Mouse (Mus musculus): Measurements from ENCODE around the gene Nup210. TPM values are rescaled to one million over a fixed set of nuclear protein-coding genes. Genes with fewer than 3 reads are reported as not detected.

Gene Nup210
- 10 to 100 TPM; 43.6 to 49.4 TPM for total RNA-seq (2021)

DNA sequence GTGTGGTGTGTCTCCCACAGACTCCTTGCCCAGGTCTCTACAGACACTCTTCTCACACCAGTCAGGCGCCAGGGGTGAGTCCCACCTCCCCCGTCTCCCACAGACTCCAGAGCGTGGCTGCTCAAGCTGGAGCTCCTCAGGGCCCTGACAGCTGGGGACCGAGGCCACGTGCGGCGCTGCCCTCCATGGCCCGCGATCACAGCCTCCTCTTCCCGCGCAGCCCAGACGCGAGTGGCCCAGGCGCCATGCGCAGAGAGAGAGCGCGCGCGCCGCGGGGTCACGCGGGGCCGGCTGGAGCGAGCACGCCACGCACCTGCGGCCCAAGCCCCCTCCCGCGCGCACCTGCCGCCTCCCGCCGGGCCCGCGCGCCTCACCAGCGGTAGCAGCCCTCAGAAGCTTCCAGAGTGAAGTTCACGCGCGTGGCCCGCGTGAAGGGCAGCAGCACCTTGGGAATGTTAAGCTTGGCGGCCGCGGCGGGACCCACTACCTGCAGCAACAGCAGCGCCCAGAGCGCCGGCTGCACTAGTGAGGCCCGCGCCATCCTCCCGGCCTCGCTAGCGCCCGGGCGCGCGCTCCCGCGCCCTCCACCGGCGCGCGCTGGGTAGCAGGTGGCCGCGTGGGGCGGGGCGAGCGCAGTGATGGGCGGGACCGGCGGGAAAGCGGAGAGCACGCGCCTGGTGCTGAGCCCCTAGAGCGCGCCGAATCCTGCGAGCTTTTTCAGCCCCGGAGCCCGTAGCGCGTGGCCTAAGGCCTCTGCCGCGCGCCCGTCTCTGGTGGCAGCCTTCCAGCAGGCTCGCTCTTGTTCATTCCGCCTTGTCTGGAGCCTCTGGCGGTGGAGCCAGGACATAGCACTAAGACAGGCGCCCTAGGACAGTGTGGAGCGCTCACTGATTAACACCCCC, at the start of gene Nup210:
Gene Nup210, minus strand, starts transcription at position 586 of the 902 bp plus-strand sequence.
- intact Hi-C loops (cut with DNase I) = no loop called here
- peak; percentile 99 for DNase-seq

DNA sequence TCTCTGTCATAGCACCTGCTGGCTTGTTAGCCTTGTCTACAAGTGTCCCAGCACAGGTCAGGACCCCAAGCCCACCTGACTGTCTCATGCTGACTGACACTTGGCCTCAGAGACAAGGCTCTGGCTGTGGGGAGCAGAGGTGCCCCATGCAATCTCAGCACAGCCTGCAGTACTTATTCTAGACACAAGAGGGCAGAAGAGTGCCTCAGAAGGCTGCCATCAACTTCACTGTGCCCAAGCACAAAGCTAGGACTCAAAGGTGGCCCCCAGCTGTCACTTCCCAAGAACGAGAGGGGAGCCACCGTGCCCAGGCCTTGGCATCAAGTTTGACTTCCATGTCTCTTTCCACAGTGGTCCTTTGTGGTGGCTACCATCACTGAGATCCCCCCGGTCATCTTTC, 48.6 kb upstream of the Nup210 start:
- intact Hi-C loops (cut with DNase I) = loop anchor here (2.0 kb wide), 1 partner anchor 114 kb away; no protein-coding TSS in a partner anchor
- peak; percentile 76 for DNase-seq

DNA sequence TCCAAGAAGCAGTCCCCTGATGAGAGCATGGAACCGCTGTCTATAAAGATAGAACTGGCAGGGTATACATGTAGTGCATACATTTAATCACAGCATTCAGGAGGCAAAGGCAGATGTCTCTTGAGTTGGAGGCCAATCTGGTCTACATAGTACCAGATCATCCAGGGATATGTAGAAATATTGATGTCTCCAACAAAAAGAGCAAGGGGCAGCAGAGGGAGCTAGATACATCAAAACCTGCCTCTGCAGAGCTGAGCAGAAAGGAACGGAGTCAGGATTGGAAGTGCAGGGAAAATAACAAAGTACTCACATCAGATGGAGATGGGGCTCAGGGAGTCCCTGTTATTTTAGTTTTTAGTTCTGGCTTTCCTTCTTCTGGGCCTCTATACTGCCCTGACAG, 48.0 kb upstream of the Nup210 start:
- no peak for DNase-seq

DNA sequence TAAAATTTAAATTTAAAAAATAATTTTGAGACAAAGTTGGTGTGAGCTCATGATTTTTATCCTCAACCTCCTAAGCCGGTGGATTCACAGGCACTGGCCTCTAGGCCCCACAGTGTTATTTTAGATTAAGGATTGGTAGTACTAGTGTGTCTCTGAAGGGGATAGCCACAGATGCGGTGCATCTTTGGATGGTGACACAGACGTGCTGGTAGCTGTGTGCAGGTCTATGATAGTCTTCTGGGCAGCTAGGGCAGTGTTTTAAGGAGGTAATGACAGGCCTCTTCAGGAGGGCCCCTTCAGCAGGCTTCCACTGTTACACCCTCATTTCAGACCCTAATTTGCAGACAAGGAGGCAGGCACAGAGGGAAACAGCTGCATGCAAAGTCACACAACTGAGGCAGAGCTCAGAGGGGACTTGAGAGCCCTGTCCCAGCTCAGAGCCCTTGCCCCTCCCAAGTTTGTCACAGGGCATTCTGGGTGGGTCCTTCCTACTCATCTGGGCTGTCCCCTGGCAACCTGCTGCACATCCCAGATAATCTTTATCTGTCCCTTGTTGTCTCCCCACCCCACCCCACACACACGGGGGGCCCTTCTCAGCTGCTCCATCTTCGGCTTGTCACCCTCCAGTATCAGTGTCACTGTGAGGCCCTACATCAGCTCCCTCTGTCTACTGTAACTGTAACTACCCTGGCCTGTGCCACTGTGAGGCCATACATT, 46.7 kb upstream of the Nup210 start:
- DNase-seq = no peak
- intact Hi-C loops (cut with DNase I) = loop anchor here (5.0 kb wide), 1 partner anchor 254 kb away; no protein-coding TSS in a partner anchor

More for the DNA sequence above, 48.0 kb upstream of the Nup210 start:
- intact Hi-C loops (cut with DNase I) = loop anchor here (2.0 to 5.0 kb wide), 2 partner anchors 114 to 253 kb away; no protein-coding TSS in a partner anchor

DNA sequence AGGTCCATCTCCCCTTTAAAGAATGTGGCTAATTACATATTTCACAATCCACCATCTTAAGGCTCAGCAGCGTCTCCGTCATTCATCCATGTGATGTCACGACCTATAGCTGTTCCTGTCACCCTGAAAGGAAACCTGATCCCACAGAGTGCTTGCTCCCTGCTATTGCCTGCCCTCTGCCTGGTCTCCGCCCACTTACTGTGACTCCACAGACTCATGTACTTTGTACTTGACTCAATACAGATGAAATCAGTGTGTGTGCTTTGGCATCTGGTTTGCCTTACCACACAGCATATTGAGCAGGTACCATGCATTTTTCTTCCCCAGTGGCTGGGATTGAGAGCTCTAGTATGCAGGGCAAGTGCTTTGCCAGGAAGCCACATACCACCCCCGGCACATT, 45.7 kb upstream of the Nup210 start:
- intact Hi-C loops (cut with DNase I) = loop anchor here (5.0 kb wide), 1 partner anchor 255 kb away; no protein-coding TSS in a partner anchor
- DNase-seq = no peak

DNA sequence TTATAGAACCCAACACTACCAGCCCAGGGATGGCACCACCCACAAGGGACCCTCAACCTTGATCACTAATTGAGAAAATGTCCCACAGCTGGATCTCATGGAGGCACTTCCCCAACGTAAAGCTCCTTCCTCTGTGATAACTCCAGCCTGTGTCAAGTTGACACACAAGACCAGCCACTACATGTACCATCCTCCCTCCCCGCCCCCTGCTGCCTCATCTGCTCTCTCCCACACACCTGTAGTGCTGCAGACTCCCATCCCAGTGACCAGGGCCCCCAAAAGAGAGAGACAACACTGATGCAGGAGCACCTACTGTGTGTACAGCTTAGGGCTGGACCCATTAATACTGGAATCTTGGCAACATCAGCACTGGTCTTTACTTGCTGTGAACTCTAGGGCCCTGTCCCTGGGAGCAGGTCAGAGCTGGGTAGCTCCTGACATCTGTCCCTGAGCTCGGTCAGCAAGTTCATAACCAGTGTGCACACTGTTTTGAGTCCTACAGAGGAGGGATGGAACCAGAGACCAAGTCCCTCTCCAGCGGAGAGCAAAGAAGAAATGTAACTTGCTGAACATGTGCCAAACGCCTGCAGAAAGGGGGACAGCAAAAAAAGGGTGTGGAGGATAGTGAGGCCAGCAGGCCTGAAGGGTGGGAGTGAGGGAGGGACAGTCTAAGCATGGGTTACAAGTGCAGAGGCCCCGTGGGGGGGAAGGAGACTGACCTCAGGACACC, 45.0 kb upstream of the Nup210 start:
- intact Hi-C loops (cut with DNase I) = loop anchor here (5.0 kb wide), 1 partner anchor 256 kb away; no protein-coding TSS in a partner anchor
- DNase-seq = no peak

DNA sequence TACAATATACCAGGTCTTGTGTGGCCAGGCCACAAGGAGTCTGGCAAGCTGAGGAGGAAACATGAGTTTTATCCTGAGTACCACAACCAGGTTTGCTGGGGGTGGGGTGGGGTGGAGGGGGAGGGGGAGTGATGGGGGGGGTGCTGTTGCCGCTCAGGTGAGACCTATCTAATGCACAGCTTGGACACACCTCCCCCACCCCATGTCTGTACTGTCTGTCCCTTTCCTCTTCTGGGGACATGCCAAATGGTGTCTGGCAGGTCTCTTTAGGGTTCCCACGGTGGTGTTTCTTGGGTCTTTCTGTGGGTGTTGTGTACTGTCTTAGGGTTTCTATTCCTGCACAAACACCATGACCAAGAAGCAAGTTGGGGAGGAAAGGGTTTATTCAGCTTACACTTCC, 44.3 kb upstream of the Nup210 start:
- intact Hi-C loops (cut with DNase I) = loop anchor here (5.0 kb wide), 1 partner anchor 256 kb away; no protein-coding TSS in a partner anchor
- no peak for DNase-seq

DNA sequence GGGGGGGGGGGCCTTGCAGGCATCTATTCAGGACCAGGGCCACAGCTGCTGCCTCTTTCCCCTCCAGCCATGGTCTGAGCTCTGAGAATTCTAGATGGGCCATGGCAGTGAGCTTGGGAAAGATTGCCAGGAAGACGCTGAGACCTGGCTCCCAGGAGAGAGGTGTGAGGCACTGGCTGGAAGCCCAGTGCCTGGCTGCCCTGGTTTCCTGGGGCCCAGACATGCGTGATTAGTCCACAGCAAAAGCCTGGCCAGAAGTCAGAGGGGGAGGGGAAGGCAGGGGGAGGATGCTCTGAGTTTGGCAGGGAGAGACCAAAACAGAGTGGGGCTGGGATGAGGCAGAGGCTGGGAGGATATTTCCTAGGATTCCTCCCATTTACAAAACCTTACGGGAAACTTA, 43.8 kb upstream of the Nup210 start:
- DNase-seq = peak; percentile 95
- intact Hi-C loops (cut with DNase I) = loop anchor here (5.0 kb wide), 1 partner anchor 257 kb away; no protein-coding TSS in a partner anchor

DNA sequence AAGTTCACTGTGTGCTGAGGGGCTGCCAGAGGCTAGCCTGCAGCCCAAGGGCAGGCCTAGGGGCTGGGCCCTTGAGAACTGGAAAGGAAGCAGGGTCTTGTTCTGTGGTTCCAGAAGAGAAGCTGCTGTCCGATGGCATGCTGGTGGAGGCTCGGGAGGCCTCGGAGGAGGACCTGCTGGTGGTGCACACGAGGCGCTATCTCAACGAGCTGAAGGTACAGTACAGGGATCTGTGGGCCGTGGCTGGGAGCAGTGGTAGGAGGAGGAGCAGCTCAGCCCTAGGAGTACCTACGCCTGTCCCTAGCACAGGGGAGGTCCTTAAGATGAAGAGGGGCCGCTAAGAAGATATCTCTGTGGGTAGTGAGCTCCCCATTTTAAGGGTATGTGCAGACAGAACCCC, 42.4 kb upstream of the Nup210 start:
- intact Hi-C loops (cut with DNase I) = no loop called here
- DNase-seq = no peak

DNA sequence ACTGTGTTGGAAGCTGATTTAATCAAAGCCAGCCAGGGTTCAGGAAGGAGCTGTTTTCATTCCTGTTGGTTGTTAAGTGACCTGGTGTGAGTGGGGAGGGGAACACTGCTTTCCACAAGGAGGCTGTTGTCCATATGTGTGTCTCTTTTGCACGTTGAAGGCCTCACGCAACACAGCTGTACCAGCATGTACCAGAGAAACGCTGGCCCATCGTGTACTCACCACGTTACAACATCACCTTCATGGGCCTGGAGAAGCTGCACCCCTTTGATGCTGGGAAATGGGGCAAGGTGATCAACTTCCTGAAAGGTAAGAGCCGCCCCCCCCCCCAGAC, 40.6 kb upstream of the Nup210 start:
- intact Hi-C loops (cut with DNase I) = no loop called here
- no peak for DNase-seq

DNA sequence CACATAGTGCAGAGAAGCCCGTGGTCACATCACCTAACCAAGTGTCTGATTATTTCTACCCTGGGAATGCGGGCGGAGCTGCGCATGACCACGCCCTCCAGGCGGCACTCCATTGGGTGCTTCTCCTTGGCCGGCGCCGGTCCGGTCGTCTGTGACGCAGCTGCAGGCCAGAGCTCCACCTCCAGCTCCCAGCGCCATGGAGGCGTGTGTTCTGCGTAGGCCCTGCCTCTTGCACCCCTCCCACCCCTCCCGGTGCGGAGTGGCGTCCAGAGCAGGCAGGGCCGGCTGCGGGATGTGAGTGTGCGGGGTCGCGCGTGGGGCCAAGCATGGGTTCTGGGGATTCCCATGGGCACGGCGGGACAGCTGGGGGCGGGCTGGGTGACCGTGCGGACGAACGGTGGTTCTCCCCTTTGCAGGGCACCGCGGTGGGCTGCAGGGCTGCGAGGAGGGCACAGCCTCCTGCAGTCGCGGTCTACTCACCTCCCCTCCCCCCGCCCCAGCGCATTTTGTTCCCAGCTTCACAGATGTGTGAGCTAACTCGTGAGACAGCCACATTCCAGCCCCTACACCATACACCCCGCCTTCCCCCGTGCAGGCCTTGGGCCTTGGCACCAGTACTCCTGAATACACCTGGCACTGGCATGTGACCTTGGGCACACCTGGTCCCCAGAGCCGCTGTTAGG, 40.1 kb upstream of the Nup210 start, which contains the start of gene Hdac11:
Gene Hdac11, plus strand, starts transcription at position 112 of the 683 bp plus-strand sequence.
- intact Hi-C loops (cut with DNase I) = no loop called here
- DNase-seq = peak; percentile 86

DNA sequence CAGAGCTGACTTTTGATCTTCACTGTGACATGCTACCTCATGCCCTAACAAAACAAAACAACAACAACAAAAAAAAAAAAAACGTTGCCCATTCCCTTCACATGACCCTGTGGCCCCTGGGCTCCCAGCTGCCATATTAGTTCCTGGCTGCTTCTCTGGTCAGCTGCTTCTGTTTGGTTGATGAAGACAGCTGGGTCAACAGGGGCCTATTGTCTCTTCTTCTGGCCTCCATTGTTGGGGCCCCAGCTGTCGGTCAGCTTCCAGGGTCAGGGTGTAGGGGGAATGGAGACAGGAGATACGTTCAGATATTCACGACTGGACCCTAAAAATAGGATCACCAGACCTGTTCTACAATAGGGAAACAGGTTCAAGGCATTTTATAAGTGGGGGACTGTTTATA, 39.4 kb upstream of the Nup210 start:
- DNase-seq = no peak
- intact Hi-C loops (cut with DNase I) = no loop called here

DNA sequence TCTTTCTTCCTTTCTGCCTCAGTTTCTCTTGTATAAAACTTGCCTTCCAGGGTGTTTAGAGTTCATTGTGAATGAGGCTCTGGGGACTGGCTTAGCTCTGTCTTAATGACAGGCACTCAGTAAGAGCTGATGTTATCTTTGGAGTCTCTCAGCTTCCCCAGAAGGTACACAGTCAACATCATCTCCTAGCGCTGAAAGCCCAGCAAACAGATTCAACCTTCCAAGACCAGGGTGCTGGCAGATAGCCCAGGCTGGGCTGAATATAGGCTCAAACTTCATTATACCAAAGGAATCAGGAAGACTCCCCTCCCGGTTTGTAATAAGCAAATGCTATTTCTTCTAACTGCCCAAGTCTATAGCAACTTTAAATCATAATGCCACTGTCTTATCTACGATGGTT, 38.7 kb upstream of the Nup210 start:
- DNase-seq = no peak
- intact Hi-C loops (cut with DNase I) = no loop called here

DNA sequence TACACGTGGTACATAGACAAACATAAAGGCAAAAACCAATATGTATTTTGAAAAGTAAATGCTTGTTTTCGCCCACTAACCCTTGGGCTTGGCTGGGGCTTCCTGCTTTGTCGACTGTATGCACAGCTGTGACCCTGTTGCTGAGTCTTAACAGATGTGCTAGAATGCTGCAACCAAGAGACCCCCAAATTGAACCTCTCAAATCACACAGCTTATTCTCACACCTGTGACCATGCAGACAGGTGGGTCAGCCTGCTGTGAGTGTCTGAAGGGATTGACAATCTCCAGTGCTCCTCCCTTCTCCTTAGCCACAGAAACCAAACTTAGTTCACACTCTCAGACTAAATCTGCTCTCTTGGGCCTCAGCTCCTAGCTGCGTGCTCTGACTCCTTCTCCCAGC, 38.1 kb upstream of the Nup210 start:
- DNase-seq = no peak
- intact Hi-C loops (cut with DNase I) = no loop called here

DNA sequence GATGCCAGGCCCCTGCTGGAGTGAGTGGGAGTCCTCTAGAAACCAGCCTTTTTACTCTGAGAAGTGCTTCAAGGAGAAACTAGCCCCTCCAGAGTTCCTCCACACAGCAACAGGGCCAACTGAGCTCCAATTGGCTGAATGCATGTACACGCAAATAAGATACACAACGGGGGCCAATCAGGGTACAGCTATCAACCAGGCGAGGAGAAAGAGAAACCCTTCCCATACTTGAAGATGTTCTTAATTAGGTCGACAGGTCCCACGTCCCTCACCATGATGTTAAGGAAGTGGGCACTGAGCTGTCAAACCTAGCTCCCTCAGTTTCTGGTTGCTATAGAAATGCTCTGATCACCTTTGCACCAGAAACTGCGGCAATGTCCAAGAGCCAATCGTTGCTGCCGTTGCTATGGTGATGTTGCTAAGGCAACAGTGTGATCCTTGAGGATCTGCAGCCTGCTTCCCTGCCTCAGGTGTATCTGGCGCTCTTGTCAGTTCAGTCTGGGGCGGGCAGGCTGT, 37.0 kb upstream of the Nup210 start:
- DNase-seq = peak; percentile 70
- intact Hi-C loops (cut with DNase I) = no loop called here

DNA sequence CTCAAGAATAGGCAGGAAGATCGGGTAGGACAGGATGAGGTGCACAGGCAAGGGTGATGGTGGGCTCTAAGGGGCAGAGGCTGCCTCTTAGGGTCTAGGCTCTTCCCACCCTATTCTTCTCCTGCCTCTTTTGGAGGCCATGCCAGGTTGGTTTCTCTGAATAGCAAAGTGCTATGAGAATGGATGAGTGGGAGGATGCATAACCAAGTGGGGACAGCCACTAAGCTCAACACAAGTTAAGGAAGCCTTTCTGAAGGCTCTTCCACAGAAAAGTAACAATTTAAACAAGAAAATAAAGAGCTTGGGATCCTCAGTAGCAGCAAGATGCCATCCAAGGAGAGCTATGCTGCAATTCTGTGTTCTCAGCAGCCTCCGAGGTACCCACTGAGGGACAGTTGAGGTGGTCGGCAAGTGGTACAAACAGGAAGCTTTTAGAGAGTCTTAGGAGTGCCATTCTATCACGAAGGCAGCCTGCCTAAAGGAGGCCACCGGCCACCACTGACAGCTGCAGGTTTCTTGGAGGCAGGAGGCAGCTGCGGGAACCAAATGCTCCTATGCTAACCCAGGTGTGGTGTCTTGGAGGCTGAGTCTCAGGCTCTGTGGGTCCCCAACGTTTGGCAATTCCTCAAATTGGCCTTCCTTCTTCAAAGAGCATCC, 36.4 kb upstream of the Nup210 start:
- no peak for DNase-seq
- intact Hi-C loops (cut with DNase I) = no loop called here

DNA sequence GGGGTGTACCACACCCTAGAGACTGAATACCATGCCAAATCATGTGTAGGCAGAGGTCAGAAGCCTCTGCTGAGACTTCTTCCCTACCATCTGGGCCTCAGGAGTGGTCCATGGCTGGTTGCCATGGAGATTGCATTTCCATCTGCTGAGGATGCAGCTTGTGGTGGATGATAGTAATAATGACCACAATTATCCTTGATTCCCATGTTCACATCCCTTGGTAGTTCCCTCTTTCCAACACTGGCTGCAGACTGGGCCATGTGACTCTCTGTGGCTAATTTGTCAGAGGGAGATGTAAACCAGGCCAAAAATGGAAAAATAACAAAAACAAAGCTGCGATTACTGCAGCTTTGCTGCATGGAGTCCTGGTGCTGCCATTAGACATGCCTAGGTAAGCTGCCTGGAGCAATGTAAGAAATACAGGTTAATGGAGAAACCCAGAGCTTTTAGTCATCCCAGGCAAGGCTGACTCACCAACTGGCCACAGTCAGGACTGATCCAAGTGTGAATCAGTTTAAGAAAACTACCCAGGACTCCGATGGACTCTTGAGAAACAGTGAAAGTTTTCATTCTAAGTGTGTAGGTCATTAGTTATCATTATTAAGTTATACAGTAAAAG, 30.6 kb upstream of the Nup210 start:
- intact Hi-C loops (cut with DNase I) = loop anchor here (10.0 kb wide), 1 partner anchor 322 kb away; no protein-coding TSS in a partner anchor
- DNase-seq = peak; percentile 87

DNA sequence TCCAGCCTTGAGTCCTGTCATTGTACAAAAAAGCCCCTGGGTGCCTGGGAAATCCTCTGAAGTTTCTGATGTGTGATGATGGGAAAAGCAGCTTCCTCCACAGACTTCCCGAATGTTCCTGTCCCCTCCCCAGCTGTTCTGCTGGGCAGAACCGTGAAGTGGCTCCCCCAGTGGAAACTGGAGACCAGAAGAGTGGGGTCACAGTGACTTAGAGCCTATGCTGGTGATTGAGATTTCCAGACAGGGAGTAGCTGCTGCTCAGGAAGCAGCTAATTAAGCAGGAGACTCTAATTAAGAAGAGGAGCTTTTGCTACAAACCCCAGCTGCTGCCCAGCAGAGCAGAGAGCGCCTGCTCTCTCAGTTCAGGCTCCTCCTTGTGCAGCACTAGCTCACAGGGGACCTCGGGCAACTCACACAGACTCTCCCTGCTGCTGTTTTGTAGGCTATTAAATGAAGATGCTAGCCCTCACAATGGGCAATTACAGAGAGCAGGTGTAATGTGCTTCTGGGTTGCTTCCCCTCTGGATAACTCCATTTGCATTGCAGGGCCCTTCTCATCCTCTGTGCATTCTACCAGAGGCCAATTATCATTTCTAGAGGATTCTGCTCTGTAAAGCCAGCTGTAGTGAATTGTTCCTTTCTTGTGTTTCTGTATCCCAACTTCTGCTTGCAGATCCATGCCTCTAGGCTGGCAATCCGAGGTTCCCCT, 30.0 kb upstream of the Nup210 start:
- DNase-seq = peak; percentile 66
- intact Hi-C loops (cut with DNase I) = loop anchor here (10.0 kb wide), 1 partner anchor 322 kb away; no protein-coding TSS in a partner anchor

Data from left cerebral cortex, postnatal 4 days (tissue).